Mouse (Mus musculus) heart, adult 2 months (tissue): Measurements from ENCODE around the gene Zfand3. TPM values are rescaled to one million over a fixed set of nuclear protein-coding genes. Genes with fewer than 3 reads are reported as not detected.

Experiments used
- DNase-seq, 2 experiments: peaks; one replicate each; pipeline ENCODE4 v3.0.0; 2021
- H3K27ac ChIP-seq: fragments of 200-600 bp; 2 replicates; pipeline ENCODE4 v1.8.1; 2022
- H3K27me3 ChIP-seq: fragments of 200-500 bp; 2 replicates; pipeline ENCODE4 v1.6.1; 2012; ENCODE audit warnings: mild to moderate bottlenecking, low read length, inconsistent platforms, mixed read lengths; ENCODE audit not compliant: control insufficient read depth, insufficient read depth
- H3K36me3 ChIP-seq: fragments of 200-500 bp; 2 replicates; pipeline ENCODE4 v1.6.1; 2012; ENCODE audit warnings: low read length, inconsistent platforms; ENCODE audit not compliant: control insufficient read depth, insufficient read depth
- H3K4me1 ChIP-seq: fragments of 200-500 bp; 2 replicates; pipeline ENCODE4 v1.6.1; 2011; ENCODE audit warnings: low read length; ENCODE audit not compliant: control insufficient read depth, insufficient read depth
- H3K4me3 ChIP-seq: fragments of 200-600 bp; 2 replicates; pipeline ENCODE4 v1.8.1; 2022
- H3K79me2 ChIP-seq: fragments of 200-500 bp; replicated peaks from 2 replicates; pipeline ENCODE4 v1.6.1; 2012; ENCODE audit warnings: mild to moderate bottlenecking, inconsistent platforms, low read length, moderate library complexity, mixed read lengths; ENCODE audit not compliant: control insufficient read depth, insufficient read depth
- H3K9ac ChIP-seq: fragments of 200-500 bp; 2 replicates; pipeline ENCODE4 v1.6.1; 2012; ENCODE audit warnings: low read depth, mild to moderate bottlenecking, control low read depth, inconsistent platforms, low read length, mixed read lengths
- CTCF ChIP-seq: fragments of 200-600 bp; IDR thresholded peaks from 2 replicates; pipeline ENCODE4 v1.8.1; 2022; ENCODE audit warnings: antibody characterized with exemption, mild to moderate bottlenecking, moderate library complexity
- EP300 ChIP-seq: fragments of 200-500 bp; IDR thresholded peaks from 2 replicates; pipeline ENCODE4 v1.6.1; 2011; ENCODE audit warnings: low read depth, low read length, control low read depth; ENCODE audit not compliant: insufficient read depth
- POLR2A ChIP-seq: fragments of 200-500 bp; IDR thresholded peaks from 2 replicates; pipeline ENCODE4 v1.6.1; 2011; ENCODE audit warnings: mild to moderate bottlenecking, low read depth, low read length, control low read depth; ENCODE audit not compliant: insufficient read depth
- WGBS: fragments of 180-500 bp; shearing (Covaris S2); methylation state at CpG from one replicate; pipeline ENCODE4 v1.1.7; 2018; 5-methylcytosine and 5-hydroxymethylcytosine counted together
- intact Hi-C: fragments of 180-260 bp; cut with DNase I; formaldehyde crosslinking; loops from one replicate; pipeline ENCODE4 v1.15.1; 2025
- polyA plus RNA-seq: library from polyadenylated mRNA; depleted of rRNA; stranded (reverse); fragments of >200 nt; gene quantifications from 2 replicates; pipeline ENCODE4 v1.2.3, GENCODE M21; 2012
- total RNA-seq, 2 experiments: library from RNA; stranded (reverse); gene quantifications; 2 replicates each; pipeline ENCODE4 v1.2.3; 2021

Gene Zfand3
- total and polyA plus RNA-seq, 3 experiments: 106 to 149 (median 130) TPM

- Histone ChIP-seq H3K27ac (peak overlapping the region; percentile 42), H3K4me1 (peaks cover 13% of the 10 kb centered on the region), H3K9ac (peak overlapping the region; percentile 19; the same call in 1 of the 2 replicates), H3K36me3 (no peaks in the 10 kb centered on the region), H3K4me3 (no peak overlapping the region), H3K79me2 (peaks cover 3% of the 10 kb centered on the region), H3K27me3 (no peaks in the 10 kb centered on the region)
- TF ChIP-seq EP300 (no peak), CTCF (no peak), POLR2A (no peak)
- WGBS: 38% methylated on average over 20 of the region's 20 CpGs
- peak; percentile 30 to 47 for DNase-seq
- intact Hi-C loops: no loop called here
Observed at GRCm38 (mm10) chr17:30188031-30188981, 183.8 kb downstream of the Zfand3 start.

- intact Hi-C loops: loop anchor here (5.0 to 10.0 kb wide), 3 partner anchors 39 to 216 kb away; partner anchors contain the start of gene Mdga1
- Histone ChIP-seq H3K4me1 (peaks cover 15% of the 10 kb centered on the region), H3K9ac (no peak overlapping the region)
Observed at GRCm38 (mm10) chr17:30191097-30191640, 186.6 kb downstream of the Zfand3 start.

GRCm38 (mm10) chr17:30192416-30193005 is 188.0 kb downstream of the Zfand3 start:
- H3K36me3 ChIP-seq: no peaks in the 10 kb centered on the region

More at GRCm38 (mm10) chr17:30191097-30191640, 186.6 kb downstream of the Zfand3 start:
- WGBS: 80% methylated on average over 11 of the region's 11 CpGs
- DNase-seq: peak in 1 of 2 experiments; percentile 12
- peaks cover 2% of the 10 kb centered on the region for H3K79me2 ChIP-seq
- no peaks in the 10 kb centered on the region for H3K27me3 ChIP-seq
- TF ChIP-seq POLR2A (no peak), CTCF (no peak), EP300 (no peak)
- H3K36me3 ChIP-seq: no peaks in the 10 kb centered on the region
- H3K27ac ChIP-seq: no peak overlapping the region
- no peak overlapping the region for H3K4me3 ChIP-seq

GRCm38 (mm10) chr17:30193615-30194014 is 189.1 kb downstream of the Zfand3 start:
- WGBS: 72% methylated on average over 2 of the region's 2 CpGs
- peaks cover 31% of the 10 kb centered on the region for H3K4me1 ChIP-seq
- intact Hi-C loops: loop anchor here (5.0 to 10.0 kb wide), 3 partner anchors 41 to 219 kb away; partner anchors contain the start of gene Mdga1

More at GRCm38 (mm10) chr17:30192416-30193005, 188.0 kb downstream of the Zfand3 start:
- Histone ChIP-seq H3K4me3 (no peak overlapping the region), H3K79me2 (peaks cover 2% of the 10 kb centered on the region), H3K27me3 (no peaks in the 10 kb centered on the region), H3K27ac (no peak overlapping the region), H3K9ac (no peak overlapping the region), H3K4me1 (peaks cover 26% of the 10 kb centered on the region)
- peak in 1 of 2 experiments; percentile 14 for DNase-seq
- intact Hi-C loops: loop anchor here (5.0 to 10.0 kb wide), 3 partner anchors 40 to 218 kb away; partner anchors contain the start of gene Mdga1
- 86% methylated on average over 26 of the region's 26 CpGs for WGBS
- TF ChIP-seq EP300 (no peak), POLR2A (no peak)

GRCm38 (mm10) chr17:30194091-30194490 is 189.6 kb downstream of the Zfand3 start:
- DNase-seq: peak; percentile 2 to 17
- intact Hi-C loops: loop anchor here (5.0 to 10.0 kb wide), 3 partner anchors 42 to 219 kb away; partner anchors contain the start of gene Mdga1
- TF ChIP-seq CTCF (no peak), POLR2A (no peak), EP300 (no peak)
- H3K79me2 ChIP-seq: peaks cover 2% of the 10 kb centered on the region
- 46% methylated on average over 3 of the region's 3 CpGs for WGBS
- no peak overlapping the region for H3K4me3 ChIP-seq
- H3K27ac ChIP-seq: no peak overlapping the region
- peaks cover 34% of the 10 kb centered on the region for H3K4me1 ChIP-seq
- no peaks in the 10 kb centered on the region for H3K36me3 ChIP-seq
- H3K27me3 ChIP-seq: no peaks in the 10 kb centered on the region
- H3K9ac ChIP-seq: no peak overlapping the region

More at GRCm38 (mm10) chr17:30193615-30194014, 189.1 kb downstream of the Zfand3 start:
- Histone ChIP-seq H3K27me3 (no peaks in the 10 kb centered on the region), H3K79me2 (peaks cover 2% of the 10 kb centered on the region), H3K36me3 (no peaks in the 10 kb centered on the region), H3K27ac (no peak overlapping the region), H3K9ac (no peak overlapping the region), H3K4me3 (no peak overlapping the region)
- TF ChIP-seq EP300: no peak
- TF ChIP-seq POLR2A: no peak
- peak in 1 of 2 experiments; percentile 14 for DNase-seq
